Mouse (Mus musculus): ENCODE results near the gene Uba52.
"Not testable (repeated sequence)": the region's sequence is repeated elsewhere in the genome, so short reads cannot be mapped to it uniquely, and the experiment has no call there.

The Uba52 gene

GRCm38 (mm10) chr8:70530314-70530713 is 19.7 kb upstream of the Uba52 start:
- DNase-seq = peak; percentile 30 to 59

- DNase-seq = no peak
Measured at GRCm38 (mm10) chr8:70529741-70530161, 19.1 kb upstream of the Uba52 start.

- DNase-seq = no peak
Measured at GRCm38 (mm10) chr8:70529299-70529698, 18.7 kb upstream of the Uba52 start.

GRCm38 (mm10) chr8:70528182-70528797 is 17.7 kb upstream of the Uba52 start:
- no peak for DNase-seq

- DNase-seq = peak; percentile 99
Measured at GRCm38 (mm10) chr8:70527512-70528181, 17.0 kb upstream of the Uba52 start, which contains the start of the genes Fkbp8 and Kxd1. TSS of gene Fkbp8 (plus strand) at chr8:70527724. TSS of gene Kxd1 (minus strand) at chr8:70527956.

- no peak for DNase-seq
Measured at GRCm38 (mm10) chr8:70527111-70527511, 16.5 kb upstream of the Uba52 start.

GRCm38 (mm10) chr8:70522592-70523403 is 12.2 kb upstream of the Uba52 start:
- peak; percentile 96 to 97 for DNase-seq

- no peak for DNase-seq
Measured at GRCm38 (mm10) chr8:70519606-70520005, 9.0 kb upstream of the Uba52 start.

- DNase-seq = no peak
Measured at GRCm38 (mm10) chr8:70519043-70519442, 8.4 kb upstream of the Uba52 start.

GRCm38 (mm10) chr8:70517940-70518643 is 7.5 kb upstream of the Uba52 start:
- no peak for DNase-seq

- DNase-seq = no peak
Measured at GRCm38 (mm10) chr8:70513441-70513840, 2.8 kb upstream of the Uba52 start.

GRCm38 (mm10) chr8:70512253-70512903 is 1.8 kb upstream of the Uba52 start:
- no peak for DNase-seq

GRCm38 (mm10) chr8:70511770-70512169 is 1.2 kb upstream of the Uba52 start:
- no peak for DNase-seq

- not testable (repeated sequence) for DNase-seq
Measured at GRCm38 (mm10) chr8:70511174-70511573, 573 bp upstream of the Uba52 start.

- DNase-seq = no peak
Measured at GRCm38 (mm10) chr8:70509281-70509952, 1.2 kb downstream of the Uba52 start.

GRCm38 (mm10) chr8:70507027-70507393 is 3.6 kb downstream of the Uba52 start:
- no peak for DNase-seq

GRCm38 (mm10) chr8:70506328-70507026 is 4.1 kb downstream of the Uba52 start, which contains the start of gene Rex1bd:
TSS of gene Rex1bd (minus strand) at chr8:70506752.
- DNase-seq = peak; percentile 98

GRCm38 (mm10) chr8:70505698-70506327 is 4.8 kb downstream of the Uba52 start:
- peak in 1 of 2 experiments; percentile 54 for DNase-seq

- DNase-seq = peak; percentile 85 to 88
Measured at GRCm38 (mm10) chr8:70504851-70505250, 5.8 kb downstream of the Uba52 start.

GRCm38 (mm10) chr8:70504291-70504716 is 6.3 kb downstream of the Uba52 start:
- peak; percentile 70 to 77 for DNase-seq
